Mouse (Mus musculus) bone marrow macrophage, adult 2 months (primary cell): Measurements from ENCODE around the gene Mapkapk3.

Experiments
- CTCF ChIP-seq: IDR thresholded peaks from 2 replicates; pipeline ENCODE4 v1.5.1; 2012; ENCODE audit warnings: low read depth, mild to moderate bottlenecking, low read length, moderate library complexity
- POLR2A ChIP-seq: IDR thresholded peaks from 2 replicates; pipeline ENCODE4 v1.6.1; 2012; ENCODE audit warnings: mild to moderate bottlenecking, low read depth, low read length, borderline replicate concordance

- no peak for TF ChIP-seq CTCF
- TF ChIP-seq POLR2A = no peak
Observed at GRCm38 (mm10) chr9:107285009-107285408, 4.7 kb downstream of the Mapkapk3 start.
